Mouse (Mus musculus) forebrain, embryonic 16.5 days (tissue): ENCODE data around the gene Csnk1d. TPM values are rescaled to one million over a fixed set of nuclear protein-coding genes. Genes with fewer than 3 reads are reported as not detected.
A peak's percentile ranks its signal among the peaks of the same experiment; 100 is the strongest.

Experiments
- ATAC-seq: fragments of 200-750 bp; cut with Nextera tagmentation; 2 replicates; pipeline ENCODE4 v1.8.0; 2017; ENCODE audit warnings: mild to moderate bottlenecking, moderate library complexity
- H3K27ac ChIP-seq: fragments of 300-500 bp; sonication (generic); 2 replicates; pipeline ENCODE4 v1.5.1; 2014; ENCODE audit warnings: low read length, control low read depth
- H3K27me3 ChIP-seq: fragments of 300-500 bp; sonication (generic); replicated peaks from 2 replicates; pipeline ENCODE4 v1.6.1; 2014; ENCODE audit warnings: low read length; ENCODE audit not compliant: control insufficient read depth, insufficient read depth
- H3K36me3 ChIP-seq: fragments of 300-500 bp; sonication (generic); 2 replicates; pipeline ENCODE4 v1.6.1; 2014; ENCODE audit not compliant: control insufficient read depth, insufficient read depth
- H3K4me1 ChIP-seq: fragments of 300-500 bp; sonication (generic); replicated peaks from 2 replicates; pipeline ENCODE4 v1.6.1; 2014; ENCODE audit warnings: low read length; ENCODE audit not compliant: control insufficient read depth, insufficient read depth
- H3K4me2 ChIP-seq: fragments of 300-500 bp; sonication (generic); 2 replicates; pipeline ENCODE4 v1.6.1; 2014; ENCODE audit warnings: mild to moderate bottlenecking, low read length, control low read depth
- H3K4me3 ChIP-seq: fragments of 300-500 bp; sonication (generic); replicated peaks from 2 replicates; pipeline ENCODE4 v1.5.1; 2014; ENCODE audit warnings: mild to moderate bottlenecking, low read length, control low read depth
- H3K9ac ChIP-seq: fragments of 300-500 bp; sonication (generic); replicated peaks from 2 replicates; pipeline ENCODE4 v1.6.1; 2014; ENCODE audit warnings: low read depth, low read length, control low read depth
- H3K9me3 ChIP-seq: fragments of 300-500 bp; sonication (generic); 2 replicates; pipeline ENCODE4 v1.6.1; 2016; ENCODE audit warnings: low read length; ENCODE audit not compliant: control insufficient read depth
- whole genome bisulfite sequencing: fragments of 180-500 bp; shearing (Covaris S2); extraction: QIAGEN DNeasy Blood & Tissue Kit; methylation state at CpG from one replicate; pipeline ENCODE4 v1.1.7; 2014; 5-methylcytosine and 5-hydroxymethylcytosine counted together
- polyA plus RNA-seq: library from polyadenylated mRNA; unstranded; fragments of >200 nt; fragmentation: Nextera tagmentation; extraction: Ambion mirVana; gene quantifications from 2 replicates; pipeline ENCODE4 v1.2.1, GENCODE M21; 2015

Gene Csnk1d
- polyA plus RNA-seq = 146 and 149 TPM in 2 replicates

- Histone ChIP-seq H3K27me3 (no peaks in the 10 kb centered on the region), H3K4me3 (peak within 1 kb of the TSS; percentile 92), H3K9ac (peak within 1 kb of the TSS; percentile 100), H3K4me2 (peak within 1 kb of the TSS; percentile 97), H3K36me3 (0 out of 2 replicates have a peak, but pooled peaks cover under 1% of the 10 kb centered on the region), H3K4me1 (peaks cover 38% of the 10 kb centered on the region), H3K9me3 (no peaks in the 10 kb centered on the region), H3K27ac (peak within 1 kb of the TSS; percentile 93)
- under 1% methylated on average over 59 of the region's 59 CpGs for WGBS
- peak; percentile 92 for ATAC-seq
These were observed at the start of gene Csnk1d for GRCm38 (mm10) chr11:120990951-120991526. Gene Csnk1d (minus strand): TSS chr11:120991330.

- no peak within 1 kb of the TSS for H3K4me2 ChIP-seq
- 75% methylated on average over 5 of the region's 5 CpGs for WGBS
These were observed 48.2 kb upstream of the Csnk1d start, which contains the start of gene Cd7 for GRCm38 (mm10) chr11:121039302-121039701. Gene Cd7 (minus strand): TSS chr11:121039418.

GRCm38 (mm10) chr11:121038366-121039240, 47.5 kb upstream of the Csnk1d start:
- Histone ChIP-seq H3K9ac (no peak overlapping the region), H3K4me2 (no peak overlapping the region), H3K27ac (no peak overlapping the region), H3K36me3 (no peaks in the 10 kb centered on the region), H3K4me1 (no peaks in the 10 kb centered on the region), H3K9me3 (no peaks in the 10 kb centered on the region), H3K27me3 (no peaks in the 10 kb centered on the region), H3K4me3 (no peak overlapping the region)
- WGBS = 90% methylated on average over 11 of the region's 11 CpGs
- no peak for ATAC-seq

More at GRCm38 (mm10) chr11:121039302-121039701, 48.2 kb upstream of the Csnk1d start, which contains the start of gene Cd7:
- Histone ChIP-seq H3K36me3 (no peaks in the 10 kb centered on the region), H3K9ac (no peak within 1 kb of the TSS), H3K27me3 (no peaks in the 10 kb centered on the region), H3K27ac (no peak within 1 kb of the TSS), H3K9me3 (no peaks in the 10 kb centered on the region), H3K4me3 (no peak within 1 kb of the TSS), H3K4me1 (no peaks in the 10 kb centered on the region)
- ATAC-seq = no peak

GRCm38 (mm10) chr11:121033118-121033517, 42.0 kb upstream of the Csnk1d start:
- no peak for ATAC-seq
- H3K4me3 ChIP-seq = no peak overlapping the region
- H3K4me1 ChIP-seq = no peaks in the 10 kb centered on the region
- no peaks in the 10 kb centered on the region for H3K27me3 ChIP-seq
- no peak overlapping the region for H3K9ac ChIP-seq
- 92% methylated on average over 5 of the region's 5 CpGs for WGBS
- H3K4me2 ChIP-seq = no peak overlapping the region
- no peaks in the 10 kb centered on the region for H3K9me3 ChIP-seq
- H3K36me3 ChIP-seq = no peaks in the 10 kb centered on the region
- no peak overlapping the region for H3K27ac ChIP-seq

- Histone ChIP-seq H3K36me3 (no peaks in the 10 kb centered on the region), H3K27me3 (no peaks in the 10 kb centered on the region), H3K4me3 (no peak overlapping the region), H3K4me1 (no peaks in the 10 kb centered on the region), H3K9me3 (no peaks in the 10 kb centered on the region), H3K4me2 (no peak overlapping the region), H3K27ac (no peak overlapping the region), H3K9ac (no peak overlapping the region)
- ATAC-seq = no peak
- WGBS = 93% methylated on average over 7 of the region's 7 CpGs
These were observed 36.1 kb upstream of the Csnk1d start for GRCm38 (mm10) chr11:121027259-121027658.

- Histone ChIP-seq H3K4me3 (no peak overlapping the region), H3K36me3 (no peaks in the 10 kb centered on the region), H3K27me3 (no peaks in the 10 kb centered on the region), H3K4me2 (no peak overlapping the region), H3K4me1 (no peaks in the 10 kb centered on the region), H3K9me3 (no peaks in the 10 kb centered on the region), H3K9ac (no peak overlapping the region), H3K27ac (no peak overlapping the region)
- ATAC-seq = no peak
- 70% methylated on average over 6 of the region's 6 CpGs for WGBS
These were observed 33.0 kb upstream of the Csnk1d start for GRCm38 (mm10) chr11:121024163-121024562.

- WGBS = 84% methylated on average over 5 of the region's 5 CpGs
- no peak for ATAC-seq
- H3K27ac ChIP-seq = no peak overlapping the region
- no peaks in the 10 kb centered on the region for H3K9me3 ChIP-seq
- no peaks in the 10 kb centered on the region for H3K27me3 ChIP-seq
- no peak overlapping the region for H3K4me3 ChIP-seq
- no peaks in the 10 kb centered on the region for H3K36me3 ChIP-seq
- H3K4me1 ChIP-seq = peaks cover 5% of the 10 kb centered on the region
- no peak overlapping the region for H3K9ac ChIP-seq
- H3K4me2 ChIP-seq = no peak overlapping the region
These were observed 28.4 kb upstream of the Csnk1d start for GRCm38 (mm10) chr11:121019501-121019900.

- H3K9me3 ChIP-seq = no peaks in the 10 kb centered on the region
- no peak overlapping the region for H3K9ac ChIP-seq
- H3K27ac ChIP-seq = no peak overlapping the region
- peaks cover 5% of the 10 kb centered on the region for H3K4me1 ChIP-seq
- H3K4me2 ChIP-seq = no peak overlapping the region
- H3K36me3 ChIP-seq = no peaks in the 10 kb centered on the region
- WGBS = 41% methylated on average over 3 of the region's 3 CpGs
- ATAC-seq = peak; percentile 57; the same call in 1 of the 2 replicates
- no peak overlapping the region for H3K4me3 ChIP-seq
- H3K27me3 ChIP-seq = no peaks in the 10 kb centered on the region
These were observed 26.6 kb upstream of the Csnk1d start for GRCm38 (mm10) chr11:121017703-121018102.

- no peaks in the 10 kb centered on the region for H3K9me3 ChIP-seq
- no peak overlapping the region for H3K9ac ChIP-seq
- H3K4me3 ChIP-seq = no peak overlapping the region
- H3K27me3 ChIP-seq = no peaks in the 10 kb centered on the region
- ATAC-seq = no peak
- H3K27ac ChIP-seq = no peak overlapping the region
- H3K4me1 ChIP-seq = peaks cover 5% of the 10 kb centered on the region
- 65% methylated on average over 6 of the region's 6 CpGs for WGBS
- H3K4me2 ChIP-seq = no peak overlapping the region
- no peaks in the 10 kb centered on the region for H3K36me3 ChIP-seq
These were observed 24.3 kb upstream of the Csnk1d start for GRCm38 (mm10) chr11:121015472-121015871.
